Mouse (Mus musculus): Measurements from ENCODE around the gene Elp4. TPM values are rescaled to one million over a fixed set of nuclear protein-coding genes. Genes with fewer than 3 reads are reported as not detected.
A peak's percentile ranks its signal among the peaks of the same experiment; 100 is the strongest.

Elp4 gene
- polyA plus RNA-seq, 1 experiment from 2014 or later: 52.6 TPM

DNA sequence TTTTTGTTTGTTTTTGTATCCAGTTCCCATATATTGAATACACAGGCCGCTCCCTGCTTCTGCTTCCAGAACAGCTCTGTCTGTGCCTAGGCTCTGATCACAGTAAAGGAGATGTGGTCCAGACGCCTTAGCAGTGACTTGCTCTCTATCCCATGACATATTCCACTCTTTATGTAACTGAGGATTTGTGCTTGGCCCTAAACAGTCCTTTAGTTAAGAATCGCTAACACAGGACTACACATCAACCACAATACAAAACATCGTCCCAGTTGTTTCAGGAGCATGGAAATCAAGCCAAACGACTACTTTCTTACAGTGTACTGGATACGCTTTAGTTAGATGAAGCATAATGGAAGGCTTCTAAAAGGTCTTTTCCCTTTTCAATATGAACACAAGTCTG lies 102.8 kb downstream of the Elp4 start:
- Histone ChIP-seq H3K9me3 (no peaks in the 10 kb centered on the region), H3K27ac (replicated peaks) (no peak overlapping the region), H3K27me3 (replicated peaks; ENCODE audit: low read depth, poor library complexity, severe bottlenecking) (no peaks in the 10 kb centered on the region), H3K36me3 (replicated peaks) (no peaks in the 10 kb centered on the region), H3K4me3 (no peak overlapping the region), H3K4me1 (no peaks in the 10 kb centered on the region)
- no peak for DNase-seq (ENCODE audit: low spot score)
- 84% methylated on average over 6 of the region's 6 CpGs for WGBS

DNA sequence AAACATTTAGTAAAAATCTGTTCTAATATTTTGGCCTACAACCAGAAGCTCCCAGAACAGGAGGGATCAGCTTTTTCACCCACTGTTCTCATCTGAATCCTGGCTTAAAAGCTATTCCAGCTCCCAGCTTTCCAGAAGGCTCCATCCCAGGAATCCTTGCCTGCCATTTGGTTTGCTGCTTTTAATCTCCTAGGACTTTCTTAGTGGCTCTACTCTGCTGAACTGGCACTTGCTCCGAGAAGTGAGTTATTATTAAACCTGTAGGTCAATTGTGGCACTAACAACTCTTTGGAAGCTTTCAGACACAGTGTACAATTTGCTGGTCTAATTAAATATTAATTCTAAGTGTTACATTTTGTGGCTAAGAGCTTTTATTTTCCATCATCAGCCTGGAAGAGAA lies 103.7 kb downstream of the Elp4 start:
- no peak for DNase-seq (ENCODE audit: low spot score)
- 57% methylated on average over 1 of the region's 1 CpGs for WGBS
- Histone ChIP-seq H3K36me3 (replicated peaks) (no peaks in the 10 kb centered on the region), H3K27ac (replicated peaks) (no peak overlapping the region), H3K27me3 (replicated peaks; ENCODE audit: low read depth, poor library complexity, severe bottlenecking) (no peaks in the 10 kb centered on the region), H3K9me3 (no peaks in the 10 kb centered on the region), H3K4me1 (no peaks in the 10 kb centered on the region), H3K4me3 (no peak overlapping the region)

DNA sequence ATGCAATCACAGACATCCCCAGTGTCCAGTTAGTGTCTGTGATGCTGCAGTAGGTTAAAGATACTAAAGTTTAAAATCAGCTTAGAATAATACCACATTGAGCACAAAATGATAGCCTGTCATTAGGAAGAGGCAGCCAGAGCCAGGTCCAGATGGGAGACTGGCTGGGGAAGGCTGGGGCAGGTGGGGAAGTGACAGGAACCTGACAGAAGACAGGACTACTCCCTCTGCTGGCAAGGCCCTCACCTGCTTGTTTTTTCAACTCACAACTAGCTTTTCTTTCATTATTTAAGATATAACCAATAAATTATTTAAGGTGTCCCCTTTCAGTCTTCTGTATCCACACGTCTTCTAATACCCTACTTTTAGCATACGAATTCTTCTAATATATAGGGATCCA lies 104.5 kb downstream of the Elp4 start:
- H3K4me3 ChIP-seq: no peak overlapping the region
- no peaks in the 10 kb centered on the region for H3K27me3 ChIP-seq (replicated peaks; ENCODE audit: low read depth, poor library complexity, severe bottlenecking)
- 66% methylated on average over 2 of the region's 2 CpGs for WGBS
- H3K4me1 ChIP-seq: no peaks in the 10 kb centered on the region
- no peaks in the 10 kb centered on the region for H3K9me3 ChIP-seq
- DNase-seq (ENCODE audit: low spot score): peak; percentile 38
- H3K27ac ChIP-seq (replicated peaks): no peak overlapping the region
- H3K36me3 ChIP-seq (replicated peaks): no peaks in the 10 kb centered on the region

DNA sequence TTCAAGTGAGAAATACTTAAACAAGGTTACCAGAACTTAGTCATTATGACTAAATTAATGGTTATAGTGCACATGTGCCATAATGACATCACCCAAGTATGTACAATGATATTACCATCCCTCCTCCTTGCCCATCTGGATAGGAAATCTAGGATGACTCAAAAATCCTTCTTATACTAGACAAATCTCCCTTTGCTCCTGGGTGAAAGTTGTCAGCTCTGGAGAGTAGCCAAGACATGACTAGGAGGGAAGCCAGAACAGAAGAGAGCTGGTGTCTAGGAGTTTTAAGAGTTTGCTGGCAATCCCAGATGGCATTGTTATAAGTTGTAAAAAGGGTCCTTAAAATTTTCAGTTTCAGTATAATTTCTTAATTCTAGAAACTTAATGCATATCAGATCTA lies 106.5 kb downstream of the Elp4 start:
- H3K27me3 ChIP-seq (replicated peaks; ENCODE audit: low read depth, poor library complexity, severe bottlenecking): no peaks in the 10 kb centered on the region
- H3K36me3 ChIP-seq (replicated peaks): no peaks in the 10 kb centered on the region
- H3K9me3 ChIP-seq: no peaks in the 10 kb centered on the region
- H3K4me3 ChIP-seq: no peak overlapping the region
- no peaks in the 10 kb centered on the region for H3K4me1 ChIP-seq
- no peak overlapping the region for H3K27ac ChIP-seq (replicated peaks)
- no peak for DNase-seq (ENCODE audit: low spot score)

DNA sequence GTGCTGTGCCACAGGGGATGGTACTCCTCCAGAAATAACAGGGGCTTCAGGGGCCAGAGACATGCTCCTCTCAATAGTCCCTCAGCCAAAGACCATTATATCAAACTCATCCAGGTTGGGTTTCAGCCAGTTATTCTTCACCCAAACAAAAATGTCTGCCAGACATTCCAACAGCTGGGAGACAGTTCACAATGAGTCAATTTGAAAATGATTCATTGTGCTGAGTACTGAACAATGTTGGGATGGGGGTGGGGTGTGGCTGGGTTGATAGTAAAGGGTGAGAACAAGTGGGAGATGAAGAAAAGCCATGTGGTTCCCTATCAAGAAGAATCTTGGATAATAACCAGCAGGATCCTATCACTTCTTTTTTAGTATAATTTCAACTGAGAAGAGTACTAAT lies 108.3 kb downstream of the Elp4 start:
- no peak for DNase-seq (ENCODE audit: low spot score)
- H3K4me1 ChIP-seq: no peaks in the 10 kb centered on the region
- H3K9me3 ChIP-seq: no peaks in the 10 kb centered on the region
- no peak overlapping the region for H3K4me3 ChIP-seq
- no peaks in the 10 kb centered on the region for H3K36me3 ChIP-seq (replicated peaks)
- no peak overlapping the region for H3K27ac ChIP-seq (replicated peaks)
- H3K27me3 ChIP-seq (replicated peaks; ENCODE audit: low read depth, poor library complexity, severe bottlenecking): no peaks in the 10 kb centered on the region

GRCm38 (mm10) chr2:105792339-105793120 lies 111.8 kb downstream of the Elp4 start:
- peak; percentile 26 for DNase-seq (ENCODE audit: low spot score)
- no peaks in the 10 kb centered on the region for H3K9me3 ChIP-seq
- H3K27ac ChIP-seq (replicated peaks): no peak overlapping the region
- H3K27me3 ChIP-seq (replicated peaks; ENCODE audit: low read depth, poor library complexity, severe bottlenecking): no peaks in the 10 kb centered on the region
- WGBS: 72% methylated on average over 12 of the region's 12 CpGs
- no peaks in the 10 kb centered on the region for H3K4me1 ChIP-seq
- no peaks in the 10 kb centered on the region for H3K36me3 ChIP-seq (replicated peaks)
- H3K4me3 ChIP-seq: no peak overlapping the region

DNA sequence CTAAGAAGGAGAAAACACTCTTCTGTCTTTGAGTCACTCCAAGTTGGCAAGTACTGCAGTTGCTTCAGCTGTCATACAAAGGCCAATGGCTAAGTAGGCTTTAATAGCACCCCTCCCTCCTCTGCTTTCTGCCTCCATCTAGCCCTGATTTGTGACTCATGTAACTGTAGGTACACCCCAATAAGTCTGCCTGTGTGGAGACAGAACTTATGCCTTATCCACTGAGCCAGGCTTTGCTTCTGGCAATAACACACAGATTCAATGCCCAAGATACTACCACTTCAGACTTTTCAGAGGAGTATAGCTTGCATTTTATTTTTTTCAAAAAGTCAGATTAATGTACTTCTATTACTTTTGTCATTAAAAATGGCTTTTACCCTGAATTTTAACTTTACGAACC lies 114.4 kb downstream of the Elp4 start:
- WGBS: 93% methylated on average over 1 of the region's 1 CpGs
- Histone ChIP-seq H3K27ac (replicated peaks) (no peak overlapping the region), H3K27me3 (replicated peaks; ENCODE audit: low read depth, poor library complexity, severe bottlenecking) (no peaks in the 10 kb centered on the region), H3K9me3 (no peaks in the 10 kb centered on the region), H3K4me3 (no peak overlapping the region), H3K4me1 (no peaks in the 10 kb centered on the region), H3K36me3 (replicated peaks) (no peaks in the 10 kb centered on the region)
- DNase-seq (ENCODE audit: low spot score): no peak

- Histone ChIP-seq H3K36me3 (replicated peaks) (no peaks in the 10 kb centered on the region), H3K4me1 (no peaks in the 10 kb centered on the region), H3K9me3 (no peaks in the 10 kb centered on the region), H3K27me3 (replicated peaks; ENCODE audit: low read depth, poor library complexity, severe bottlenecking) (no peaks in the 10 kb centered on the region), H3K4me3 (no peak overlapping the region), H3K27ac (replicated peaks) (no peak overlapping the region)
- no peak for DNase-seq (ENCODE audit: low spot score)
- 52% methylated on average over 4 of the region's 4 CpGs for WGBS
Observed at GRCm38 (mm10) chr2:105787726-105788125, 116.6 kb downstream of the Elp4 start.

DNA sequence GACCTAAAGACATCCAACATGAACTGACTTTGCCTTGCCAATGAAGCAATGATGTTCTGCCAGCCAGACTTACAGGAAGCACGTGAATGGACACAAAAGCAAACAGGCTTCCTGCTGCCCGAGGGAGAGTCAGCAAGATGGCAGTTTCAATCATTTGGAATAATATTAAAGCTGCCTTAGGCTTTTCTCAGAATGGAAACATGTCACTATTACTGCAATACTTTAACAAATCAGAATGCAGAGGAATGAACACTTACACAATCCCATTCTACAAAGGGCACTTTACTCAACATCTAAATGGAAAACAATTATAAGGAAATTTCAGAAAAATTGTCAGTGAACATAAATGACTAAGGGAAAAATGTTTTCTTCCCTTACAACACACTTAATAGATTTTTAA lies 117.4 kb downstream of the Elp4 start:
- Histone ChIP-seq H3K27me3 (replicated peaks; ENCODE audit: low read depth, poor library complexity, severe bottlenecking) (no peaks in the 10 kb centered on the region), H3K4me1 (no peaks in the 10 kb centered on the region), H3K9me3 (no peaks in the 10 kb centered on the region), H3K27ac (replicated peaks) (no peak overlapping the region), H3K4me3 (no peak overlapping the region), H3K36me3 (replicated peaks) (no peaks in the 10 kb centered on the region)
- no peak for DNase-seq (ENCODE audit: low spot score)
- WGBS: 43% methylated on average over 2 of the region's 2 CpGs

- Histone ChIP-seq H3K4me3 (no peak overlapping the region), H3K9me3 (no peaks in the 10 kb centered on the region), H3K36me3 (replicated peaks) (no peaks in the 10 kb centered on the region), H3K27me3 (replicated peaks; ENCODE audit: low read depth, poor library complexity, severe bottlenecking) (no peaks in the 10 kb centered on the region), H3K27ac (replicated peaks) (no peak overlapping the region), H3K4me1 (no peaks in the 10 kb centered on the region)
- no peak for DNase-seq (ENCODE audit: low spot score)
- 81% methylated on average over 5 of the region's 5 CpGs for WGBS
Observed at GRCm38 (mm10) chr2:105782885-105783284, 121.5 kb downstream of the Elp4 start.

DNA sequence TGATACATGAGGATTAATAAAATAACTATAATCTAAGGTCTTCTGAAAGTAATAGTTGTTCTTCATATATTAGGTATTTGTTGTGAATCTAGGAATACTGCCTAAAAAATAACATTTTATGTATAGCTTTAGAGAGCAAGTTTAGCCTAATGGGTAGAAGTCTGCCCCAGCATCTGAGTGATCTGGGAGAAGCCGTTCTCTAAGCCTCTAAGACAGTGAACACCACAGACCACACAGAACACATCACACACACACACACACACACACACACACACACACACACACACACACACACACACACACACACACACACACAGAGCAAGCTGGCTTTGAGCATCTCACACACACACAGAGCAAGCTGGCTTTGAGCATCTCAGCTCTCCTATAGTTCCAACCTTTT lies 123.6 kb downstream of the Elp4 start:
- Histone ChIP-seq H3K27me3 (replicated peaks; ENCODE audit: low read depth, poor library complexity, severe bottlenecking) (no peaks in the 10 kb centered on the region), H3K9me3 (no peaks in the 10 kb centered on the region), H3K4me1 (no peaks in the 10 kb centered on the region), H3K27ac (replicated peaks) (no peak overlapping the region), H3K36me3 (replicated peaks) (no peaks in the 10 kb centered on the region), H3K4me3 (no peak overlapping the region)
- DNase-seq (ENCODE audit: low spot score): no peak
- WGBS: 60% methylated on average over 1 of the region's 1 CpGs

- Histone ChIP-seq H3K36me3 (replicated peaks) (no peaks in the 10 kb centered on the region), H3K27ac (replicated peaks) (no peak overlapping the region), H3K9me3 (no peaks in the 10 kb centered on the region), H3K4me1 (no peaks in the 10 kb centered on the region), H3K27me3 (replicated peaks; ENCODE audit: low read depth, poor library complexity, severe bottlenecking) (no peaks in the 10 kb centered on the region), H3K4me3 (no peak overlapping the region)
- 28% methylated on average over 6 of the region's 6 CpGs for WGBS
- no peak for DNase-seq (ENCODE audit: low spot score)
Observed at GRCm38 (mm10) chr2:105779320-105779891, 125.0 kb downstream of the Elp4 start.

- no peak for DNase-seq (ENCODE audit: low spot score)
- Histone ChIP-seq H3K36me3 (replicated peaks) (peaks cover 7% of the 10 kb centered on the region), H3K27me3 (replicated peaks; ENCODE audit: low read depth, poor library complexity, severe bottlenecking) (no peaks in the 10 kb centered on the region)
Observed at GRCm38 (mm10) chr2:105771314-105771713, 133.1 kb downstream of the Elp4 start.

More at GRCm38 (mm10) chr2:105771314-105771713, 133.1 kb downstream of the Elp4 start:
- Histone ChIP-seq H3K4me1 (no peaks in the 10 kb centered on the region), H3K4me3 (no peak overlapping the region), H3K9me3 (no peaks in the 10 kb centered on the region), H3K27ac (replicated peaks) (no peak overlapping the region)
- 91% methylated on average over 3 of the region's 3 CpGs for WGBS

Measured in embryonic facial prominence, embryonic 10.5 days (tissue).